In the genomic region with DNA sequence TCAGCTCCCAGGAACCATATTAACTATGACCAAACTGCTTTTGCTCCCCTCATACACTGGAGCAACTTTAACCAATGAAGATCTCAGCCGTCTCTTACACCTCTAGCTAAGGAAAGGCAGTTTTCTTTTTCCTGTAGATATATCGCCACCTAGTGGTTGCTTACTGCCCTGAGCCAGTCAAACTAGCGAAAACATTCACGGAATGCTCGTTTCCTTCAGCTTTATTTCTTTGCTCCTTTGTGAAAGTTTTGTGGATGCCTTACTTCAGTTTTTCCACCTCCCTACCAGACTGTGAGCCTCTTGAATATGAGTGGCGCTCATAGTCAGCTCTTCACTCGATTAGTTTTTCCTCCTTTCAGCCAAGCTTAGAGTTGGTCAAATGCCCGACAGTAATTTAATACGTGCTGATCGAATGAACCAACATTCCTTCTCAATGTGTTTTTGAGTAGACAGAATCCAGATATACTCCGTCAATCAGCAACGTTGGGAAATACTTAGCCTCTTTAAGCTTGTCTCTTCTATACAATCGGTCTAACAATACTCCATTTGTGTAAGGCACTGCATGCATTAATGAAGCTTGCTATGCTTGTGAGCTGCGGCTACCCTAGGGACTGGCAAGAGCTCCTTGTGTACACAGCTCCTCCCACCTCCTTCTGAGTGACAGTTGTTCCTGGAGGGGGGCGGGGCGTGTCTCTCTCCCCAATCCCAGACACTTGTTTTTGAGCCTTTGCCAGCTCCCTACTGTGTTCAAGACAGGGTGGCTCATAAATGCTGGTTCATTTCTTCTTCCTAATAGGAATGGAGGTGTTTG, we compare ENCODE assay signal across 1 mouse cellular context.
TF ChIP-seq lines count a peak whose summit lies in the region.

No protein-coding gene starts in this region.

TF ChIP-seq in myocyte, 11 proteins besides CTCF, POLR2A, EP300 and RAD21:
- no peak for TF ChIP-seq MYOD1 (IDR thresholded peaks at IDR 0.05; ENCODE audit: control insufficient read depth in 1 of 3, insufficient read length in 2 of 3, low read depth in 2 of 3)
- no peak for TF ChIP-seq E2F4 (IDR thresholded peaks at IDR 0.05; ENCODE audit: insufficient read depth)
- no peak for TF ChIP-seq TCF3 (IDR thresholded peaks at IDR 0.05; ENCODE audit: insufficient read length, low read depth)
- no peak for TF ChIP-seq CEBPB (IDR thresholded peaks at IDR 0.05; ENCODE audit: insufficient read depth, poor library complexity, severe bottlenecking)
- no peak for TF ChIP-seq POLR2AphosphoS2 (IDR thresholded peaks at IDR 0.05; ENCODE audit: insufficient read length, low read depth)
- TF ChIP-seq MAX (IDR thresholded peaks at IDR 0.05; ENCODE audit: low read depth), result no peak
- no peak for TF ChIP-seq SRF (IDR thresholded peaks at IDR 0.05; ENCODE audit: control insufficient read depth, insufficient read length, low read depth)
- TF ChIP-seq USF1 (IDR thresholded peaks at IDR 0.05; ENCODE audit: low read depth), result no peak
- TF ChIP-seq MYOG (IDR thresholded peaks at IDR 0.05; ENCODE audit: control insufficient read depth in 1 of 3, insufficient read depth in 1 of 3, insufficient read length in 2 of 3, low read depth in 2 of 3), result peak in 1 of 3 experiments; percentile 10
